Mouse (Mus musculus) naive thymus-derived CD4-positive, alpha-beta T cell, adult 2 months (primary cell): ENCODE measurements around the gene Tmem220.
"Not testable (repeated sequence)": the region's sequence is repeated elsewhere in the genome, so short reads cannot be mapped to it uniquely, and the experiment has no call there.

Experiments
- DNase-seq: peaks from one replicate; pipeline ENCODE4 v3.0.0-alpha.2; 2011; ENCODE audit warnings: low read depth

Gene Tmem220

GRCm38 (mm10) chr11:67019711-67020475 is 5.1 kb upstream of the Tmem220 start:
- no peak for DNase-seq

- peak; percentile 76 for DNase-seq
Measured at GRCm38 (mm10) chr11:67020948-67021347, 4.0 kb upstream of the Tmem220 start.

- DNase-seq = peak; percentile 49
Measured at GRCm38 (mm10) chr11:67022354-67023115, 2.4 kb upstream of the Tmem220 start.

GRCm38 (mm10) chr11:67023191-67023590 is 1.8 kb upstream of the Tmem220 start:
- not testable (repeated sequence) for DNase-seq

DNA sequence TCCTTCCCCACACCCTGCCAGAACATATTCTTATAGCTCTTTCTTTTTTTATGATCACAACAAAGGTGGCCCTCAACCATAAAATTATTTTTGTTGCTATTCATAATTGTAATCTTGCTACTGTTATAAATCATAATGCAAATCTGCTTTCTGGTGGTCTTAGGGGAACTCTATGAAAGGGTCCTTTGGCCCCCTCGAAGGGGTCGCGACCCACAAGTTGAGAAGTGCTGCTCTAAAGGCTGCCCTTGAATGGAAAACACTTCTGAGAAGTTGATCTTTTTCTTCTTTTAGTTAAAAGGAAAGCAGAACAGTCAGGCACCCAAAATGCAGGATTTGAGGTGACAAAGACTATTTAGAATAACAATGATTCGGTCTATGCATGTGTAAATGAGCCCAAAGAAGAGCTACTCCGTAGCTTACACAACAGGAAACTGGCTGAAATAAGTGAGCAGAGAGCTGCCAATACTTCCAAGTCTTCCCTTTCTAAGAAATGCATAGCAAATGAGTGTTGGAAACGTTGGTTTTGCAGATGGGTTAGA is 1.1 kb upstream of the Tmem220 start:
- DNase-seq = no peak

- DNase-seq = no peak
Measured at GRCm38 (mm10) chr11:67030904-67031602, 6.1 kb downstream of the Tmem220 start.

GRCm38 (mm10) chr11:67031603-67031915 is 6.6 kb downstream of the Tmem220 start:
- DNase-seq = no peak

- no peak for DNase-seq
Measured at GRCm38 (mm10) chr11:67034775-67035485, 10.0 kb downstream of the Tmem220 start.

DNA sequence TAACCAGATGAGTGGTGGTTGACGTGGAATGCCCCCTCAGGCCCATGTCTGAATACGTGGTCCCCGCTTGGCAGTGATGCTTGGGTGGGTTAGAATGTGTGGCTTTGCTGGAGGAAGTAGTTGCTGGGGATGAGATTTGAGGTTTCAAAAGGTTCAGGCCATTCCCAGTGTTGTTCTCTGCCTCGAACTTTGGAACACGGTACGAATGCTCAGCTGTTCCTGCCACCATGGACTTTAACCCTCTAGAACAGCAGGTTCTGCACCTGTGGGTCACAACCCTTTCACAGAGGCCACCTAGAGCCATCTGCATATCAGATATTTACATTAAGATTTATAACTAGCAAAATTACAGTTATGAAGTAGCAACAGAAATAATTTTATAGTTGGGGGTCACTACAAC is 11.3 kb downstream of the Tmem220 start:
- DNase-seq = no peak

GRCm38 (mm10) chr11:67036892-67037291 is 11.9 kb downstream of the Tmem220 start:
- DNase-seq = no peak

DNA sequence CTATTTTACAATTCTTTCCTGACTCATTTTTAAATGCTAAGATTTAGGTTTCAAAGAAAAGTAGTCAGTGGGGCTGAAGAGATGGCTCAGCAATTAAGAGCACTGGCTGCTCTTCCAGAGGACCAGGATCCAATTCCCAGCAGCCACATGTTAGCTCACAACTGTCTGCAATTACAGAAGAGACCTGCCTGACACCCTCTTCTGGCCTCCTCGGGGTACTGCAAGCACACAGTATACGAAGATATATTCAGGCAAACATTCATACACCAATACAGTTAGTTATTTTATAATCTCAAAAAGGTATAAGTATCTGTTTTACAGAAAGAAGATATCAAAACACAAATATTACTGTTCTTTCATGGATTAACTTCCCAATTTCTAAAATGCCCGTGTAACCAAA is 14.8 kb downstream of the Tmem220 start:
- DNase-seq = no peak

DNA sequence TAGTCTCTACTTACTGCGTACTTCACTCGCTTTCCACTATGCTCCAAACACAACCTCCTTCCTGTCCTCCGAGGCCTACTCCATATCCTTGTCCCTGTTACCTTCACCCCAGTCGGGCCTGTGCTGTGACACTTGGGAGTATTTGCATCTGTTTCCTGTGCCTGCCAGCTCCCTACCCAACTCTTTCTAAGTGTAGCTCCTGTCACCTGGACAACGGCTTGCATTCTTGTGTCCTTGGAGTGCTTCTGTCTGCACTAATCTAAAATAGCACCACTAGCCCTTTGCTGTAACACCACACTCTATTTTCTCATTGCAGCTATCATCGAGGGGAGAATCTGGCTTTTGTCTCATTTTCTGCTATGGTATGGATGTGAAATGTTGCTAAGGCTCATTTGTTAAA is 15.5 kb downstream of the Tmem220 start:
- no peak for DNase-seq

DNA sequence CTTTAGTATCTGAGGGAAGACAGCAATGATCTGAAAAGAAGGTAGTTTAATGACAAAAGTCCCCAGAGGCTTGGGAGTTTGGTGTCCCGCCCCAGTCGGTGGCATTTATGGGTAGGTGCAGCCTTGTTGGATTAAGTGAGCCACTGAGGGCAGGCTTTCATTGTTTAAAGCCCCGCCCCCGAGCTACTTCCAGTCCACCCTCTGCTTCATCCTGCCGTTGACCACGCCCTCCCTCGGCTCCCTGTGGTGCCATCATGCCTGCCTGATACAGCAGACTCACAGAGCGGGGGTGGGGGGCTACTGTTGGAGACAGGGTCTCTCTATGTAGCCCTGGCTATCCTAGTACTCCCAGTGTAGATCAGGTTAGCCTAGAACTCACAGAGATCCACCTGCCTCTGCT is 18.1 kb downstream of the Tmem220 start:
- DNase-seq = no peak

DNA sequence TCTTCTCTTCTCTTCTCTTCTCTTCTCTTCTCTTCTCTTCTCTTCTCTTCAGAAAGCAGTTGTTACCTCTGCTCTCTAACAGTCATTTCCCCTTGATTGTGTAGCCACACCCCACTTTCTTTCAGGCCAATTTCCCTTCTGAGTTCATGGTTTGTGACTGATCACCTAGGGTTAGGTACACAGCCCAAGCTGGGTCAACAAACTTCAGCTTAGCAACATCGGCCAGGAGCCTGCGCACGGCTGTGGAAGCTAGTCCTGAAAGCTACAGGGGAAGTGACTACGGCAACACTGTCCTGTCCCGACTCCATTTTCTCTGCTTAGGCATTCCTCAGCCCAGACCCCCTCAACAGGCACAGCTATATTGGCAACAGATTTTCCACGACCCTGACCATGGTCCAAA is 20.0 kb downstream of the Tmem220 start:
- no peak for DNase-seq

GRCm38 (mm10) chr11:67047199-67047598 is 22.2 kb downstream of the Tmem220 start:
- no peak for DNase-seq

DNA sequence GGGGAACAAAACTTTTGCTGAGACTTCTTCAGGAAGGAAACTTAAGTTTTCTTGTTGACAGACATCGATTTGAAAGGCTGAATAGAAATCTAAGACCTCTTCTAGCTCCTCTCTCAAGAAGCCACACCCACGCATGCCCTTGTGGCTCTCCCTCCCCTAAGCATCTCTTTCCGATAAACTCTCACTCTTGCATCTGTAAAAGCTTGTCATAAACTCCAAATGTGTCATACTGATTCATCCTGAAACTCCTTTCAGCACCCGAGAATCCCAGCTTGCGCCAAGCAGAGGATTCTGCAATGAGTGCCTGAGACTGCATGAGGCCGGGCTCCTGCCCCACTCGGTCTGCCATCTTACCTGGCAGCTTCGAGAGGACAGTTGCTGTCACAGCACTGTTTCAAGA is 23.5 kb downstream of the Tmem220 start:
- DNase-seq = no peak

GRCm38 (mm10) chr11:67049256-67049655 is 24.3 kb downstream of the Tmem220 start:
- peak; percentile 21 for DNase-seq

GRCm38 (mm10) chr11:67051676-67052320 is 26.8 kb downstream of the Tmem220 start:
- DNase-seq = no peak

DNA sequence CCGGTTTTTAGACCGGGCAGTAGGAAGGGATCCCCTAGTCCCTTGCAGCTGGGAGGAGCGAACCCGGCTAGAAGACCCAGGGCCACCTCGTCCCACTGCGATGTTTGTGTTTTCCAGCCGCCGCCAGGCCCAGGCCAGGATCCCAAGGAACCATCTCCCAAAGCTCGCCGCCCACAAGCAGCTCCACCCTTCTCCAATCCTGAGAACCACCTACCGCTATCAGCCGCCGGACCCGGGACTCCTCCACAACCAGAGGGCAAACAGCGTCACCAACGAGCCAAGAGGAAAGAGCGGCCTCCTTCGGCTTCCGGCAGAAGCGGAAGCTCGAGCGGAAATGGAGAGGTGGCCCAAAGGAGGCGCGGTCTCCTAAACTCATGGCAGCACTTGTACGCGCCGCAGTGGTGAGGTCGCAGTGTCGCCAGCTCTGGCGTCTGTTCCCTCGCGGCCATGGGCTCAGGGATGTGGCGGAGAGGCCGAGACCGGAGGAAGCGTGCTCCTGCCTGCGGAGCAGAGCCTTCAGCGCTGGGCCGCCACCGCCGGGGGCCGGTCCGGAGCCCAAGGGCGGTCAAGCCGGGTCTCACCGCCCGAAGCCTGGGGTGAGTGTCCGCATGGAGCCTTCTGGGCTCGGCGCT is 27.5 kb downstream of the Tmem220 start, which contains the start of the genes Adprm and Sco1:
Adprm (minus strand) TSS at position 274 of the 632 bp plus-strand sequence.
Sco1 (plus strand) TSS at position 350 of the 632 bp plus-strand sequence.
- peak; percentile 83 for DNase-seq

GRCm38 (mm10) chr11:67054754-67055365 is 29.9 kb downstream of the Tmem220 start:
- no peak for DNase-seq
